Comparison of ENCODE assay signal across 8 mouse cellular contexts in the genomic region with DNA sequence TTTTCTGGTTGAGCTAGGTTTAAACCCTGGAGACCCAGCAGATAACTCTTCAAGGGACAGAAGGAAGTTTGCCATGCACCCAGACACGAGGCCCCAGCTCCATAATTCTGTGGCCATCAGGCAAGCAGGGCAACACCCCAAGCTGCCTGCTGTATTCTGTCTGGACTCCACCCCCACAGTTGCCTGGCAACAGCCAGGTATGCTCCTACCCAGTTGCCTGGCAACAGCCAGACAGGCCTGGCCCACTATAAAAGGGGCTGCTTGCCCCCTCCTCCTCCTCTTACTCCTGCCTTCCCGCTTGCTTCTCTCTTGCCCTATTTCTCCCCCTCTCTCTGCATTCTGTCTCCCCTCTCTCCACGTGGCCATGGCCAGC. TPM values are rescaled to one million over a fixed set of nuclear protein-coding genes. Genes with fewer than 3 reads are reported as not detected.
DNase-seq lines count a peak whose midpoint lies in the region; ATAC-seq lines count a peak whose summit lies in the region.

No protein-coding gene starts in this region.

- no peak overlapping the region for H3K4me3 ChIP-seq in limb, embryonic 11.5 days (ENCODE audit: low read depth, low read length)

- H3K36me3 ChIP-seq in limb, embryonic 11.5 days (ENCODE audit: control insufficient read depth, insufficient read depth, low read length) = no peaks in the 10 kb centered on the region

- no peaks in the 10 kb centered on the region for H3K27me3 ChIP-seq in limb, embryonic 11.5 days (ENCODE audit: control insufficient read depth, insufficient read depth, low read length)

- H3K4me1 ChIP-seq in limb, embryonic 11.5 days (ENCODE audit: control insufficient read depth, insufficient read depth, low read length) = peaks cover 11% of the 10 kb centered on the region

- WGBS in limb, embryonic 11.5 days = 4% methylated on average over 3 of the region's 3 CpGs

- peak overlapping the region; percentile 35 for H3K4me2 ChIP-seq in limb, embryonic 11.5 days (ENCODE audit: low read depth, severe bottlenecking)

- peak; percentile 12 for DNase-seq in adrenal gland, postnatal 14 days
- DNase-seq in adrenal gland, adult 18-20 months (ENCODE audit: low spot score in 2 of 2) = no peak
- peak; percentile 23 for DNase-seq in thymus, postnatal 14 days
- DNase-seq in thymus, postnatal 0 days (ENCODE audit: low spot score) = no peak
- peak; percentile 74 for DNase-seq in limb, embryonic 11.5 days (ENCODE audit: low spot score)
- peak; percentile 57 for DNase-seq in right cerebral cortex, postnatal 25 days
- DNase-seq in natural killer cell, adult 2 months (ENCODE audit: low spot score in 2 of 2) = no peak

- no peak overlapping the region for H3K9ac ChIP-seq in limb, embryonic 11.5 days (ENCODE audit: low read length)

- peak; percentile 82 for ATAC-seq in limb, embryonic 11.5 days (ENCODE audit: insufficient number of reproducible peaks, low FRiP score, low TSS enrichment, low read depth)
- ATAC-seq in megakaryocyte-erythroid progenitor cell, adult 5-6 weeks (replicated peaks; ENCODE audit: low FRiP score, low TSS enrichment, poor library complexity, severe bottlenecking) = no peak

- no peak overlapping the region for H3K27ac ChIP-seq in limb, embryonic 11.5 days (replicated peaks; ENCODE audit: low read depth, low read length)

- H3K9me3 ChIP-seq in limb, embryonic 11.5 days (ENCODE audit: control insufficient read depth, low read length) = no peaks in the 10 kb centered on the region

RNA-seq across cellular contexts. Expression of gene Dclk2, which starts 57.7 kb away (rescaled TPM):
- 9.0 and 9.2 TPM in 2 replicates for total RNA-seq in adrenal gland, postnatal 14 days (2021)
- total RNA-seq in adrenal gland, adult 18-20 months (2021) = 1 to 10 TPM; 6.0 to 6.5 TPM
- 12.2 and 15.5 TPM in 2 replicates for polyA plus RNA-seq in thymus, postnatal 0 days (2015; fragmentation: Nextera tagmentation; extraction: Ambion mirVana)
- polyA plus RNA-seq in limb, embryonic 11.5 days (2014; fragmentation: Nextera tagmentation; extraction: Ambion mirVana) = 3.8 and 4.5 TPM in 2 replicates
- 2.9 and 3.1 TPM in 2 replicates for total RNA-seq in megakaryocyte-erythroid progenitor cell, adult 5-6 weeks (2014; fragmentation: Nextera tagmentation)
- 0.99 and 4.1 TPM in 2 replicates for total RNA-seq in megakaryocyte-erythroid progenitor cell, adult 5-6 weeks (2017)

Comparison
In these comparisons a context has a peak if more than half of its experiments do, and no peak if none do; other contexts are left out.
1. DNase-seq: peak in adrenal gland, postnatal 14 days (single experiment), thymus, postnatal 14 days (single experiment), limb, embryonic 11.5 days (single experiment) and right cerebral cortex, postnatal 25 days (single experiment); none in adrenal gland, adult 18-20 months (0 of 2), thymus, postnatal 0 days (single experiment) and natural killer cell, adult 2 months (0 of 2).